Mouse (Mus musculus) embryonic facial prominence, embryonic 11.5 days (tissue): Measurements from ENCODE around the gene Pinlyp. TPM values are rescaled to one million over a fixed set of nuclear protein-coding genes. Genes with fewer than 3 reads are reported as not detected.
A peak's percentile ranks its signal among the peaks of the same experiment; 100 is the strongest.

Experiments used
- ATAC-seq: fragments of 200-750 bp; cut with Nextera tagmentation; replicated peaks from 2 replicates; pipeline ENCODE4 v1.8.0; 2017; ENCODE audit warnings: low read depth; ENCODE audit not compliant: insufficient number of reproducible peaks, low FRiP score, low TSS enrichment
- DNase-seq: peaks from one replicate; pipeline ENCODE4 v3.0.0-alpha.2; 2015; ENCODE audit warnings: low spot score
- H3K27ac ChIP-seq: fragments of 300-500 bp; sonication (generic); replicated peaks from 2 replicates; pipeline ENCODE4 v1.5.1; 2014; ENCODE audit warnings: mild to moderate bottlenecking, low read depth, low read length, control low read depth
- H3K27me3 ChIP-seq: fragments of 300-500 bp; sonication (generic); 2 replicates; pipeline ENCODE4 v1.6.1; 2014; ENCODE audit warnings: mild to moderate bottlenecking, low read length, moderate library complexity, mixed read lengths; ENCODE audit not compliant: control insufficient read depth, insufficient read depth
- H3K36me3 ChIP-seq: fragments of 300-500 bp; sonication (generic); replicated peaks from 2 replicates; pipeline ENCODE4 v1.6.1; 2014; ENCODE audit warnings: low read depth, mild to moderate bottlenecking, low read length, moderate library complexity, mixed read lengths; ENCODE audit not compliant: control insufficient read depth, insufficient read depth
- H3K4me1 ChIP-seq: fragments of 300-500 bp; sonication (generic); 2 replicates; pipeline ENCODE4 v1.6.1; 2014; ENCODE audit warnings: low read length, mixed read lengths; ENCODE audit not compliant: control insufficient read depth, insufficient read depth
- H3K4me2 ChIP-seq: fragments of 300-500 bp; sonication (generic); 2 replicates; pipeline ENCODE4 v1.6.1; 2014; ENCODE audit warnings: low read depth, mild to moderate bottlenecking, control low read depth, low read length, moderate library complexity
- H3K4me3 ChIP-seq: fragments of 300-500 bp; sonication (generic); 2 replicates; pipeline ENCODE4 v1.5.1; 2014; ENCODE audit warnings: low read depth, low read length, control low read depth
- H3K9ac ChIP-seq: fragments of 300-500 bp; sonication (generic); replicated peaks from 2 replicates; pipeline ENCODE4 v1.6.1; 2014; ENCODE audit warnings: mild to moderate bottlenecking, control low read depth, low read length
- H3K9me3 ChIP-seq: fragments of 300-500 bp; sonication (generic); replicated peaks from 2 replicates; pipeline ENCODE4 v1.6.1; 2016; ENCODE audit warnings: mild to moderate bottlenecking, low read length, inconsistent platforms, mixed read lengths; ENCODE audit not compliant: control insufficient read depth
- WGBS: fragments of 180-500 bp; shearing (Covaris S2); extraction: QIAGEN DNeasy Blood & Tissue Kit; methylation state at CpG from one replicate; pipeline ENCODE4 v1.1.7; 2014; 5-methylcytosine and 5-hydroxymethylcytosine counted together
- polyA plus RNA-seq: library from polyadenylated mRNA; unstranded; fragments of >200 nt; fragmentation: Nextera tagmentation; extraction: Ambion mirVana; gene quantifications from 2 replicates; pipeline ENCODE4 v1.2.1, GENCODE M21; 2014

The Pinlyp gene
- polyA plus RNA-seq, 1 experiment from 2014 or later, result not detected

DNA sequence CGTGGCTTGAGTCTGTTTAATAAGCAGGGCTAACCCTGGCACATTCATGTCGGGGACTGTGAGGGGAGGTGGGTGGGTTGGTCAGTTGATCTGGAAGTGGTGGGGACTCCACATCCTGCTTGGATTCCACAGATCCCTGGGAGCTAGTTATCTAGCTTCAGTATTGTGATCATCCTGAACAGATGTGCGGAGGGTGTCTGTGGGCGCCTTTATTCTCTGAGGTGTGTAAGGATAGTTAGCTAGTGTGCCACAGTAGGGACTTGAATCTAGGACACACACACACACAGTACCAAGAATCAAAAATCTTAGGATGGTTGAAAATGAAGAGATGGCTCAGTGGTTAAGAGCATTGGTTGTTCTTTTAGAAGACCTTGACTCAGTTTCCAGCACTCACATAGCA lies 22.6 kb upstream of the Pinlyp start:
- ATAC-seq, result no peak
- H3K4me3 ChIP-seq, result no peak overlapping the region
- H3K27ac ChIP-seq, result no peak overlapping the region
- DNase-seq, result no peak
- no peak overlapping the region for H3K4me2 ChIP-seq
- H3K36me3 ChIP-seq, result peaks cover 18% of the 10 kb centered on the region
- WGBS, result 92% methylated on average over 4 of the region's 4 CpGs
- no peaks in the 10 kb centered on the region for H3K9me3 ChIP-seq
- no peak overlapping the region for H3K9ac ChIP-seq
- H3K4me1 ChIP-seq, result no peaks in the 10 kb centered on the region
- no peaks in the 10 kb centered on the region for H3K27me3 ChIP-seq

DNA sequence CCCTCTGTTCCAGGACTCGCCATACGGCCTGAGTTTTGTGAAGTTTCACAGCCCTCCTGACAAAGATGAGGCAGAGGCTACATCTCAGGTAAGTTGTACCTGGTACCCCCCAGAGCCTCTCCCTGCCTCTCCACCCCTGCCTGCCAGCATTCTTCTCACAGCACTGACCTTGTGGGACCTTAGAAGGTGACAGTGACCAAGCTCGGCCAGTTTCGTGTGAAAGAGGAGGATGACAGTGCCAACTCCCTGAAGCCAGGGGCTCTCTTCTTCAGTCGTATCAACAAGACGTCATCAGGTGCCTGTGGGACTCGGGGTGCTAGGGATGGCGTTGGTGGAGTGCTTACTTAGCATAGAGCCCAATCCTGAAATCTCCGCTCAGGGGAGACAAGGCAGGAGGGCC lies 20.3 kb upstream of the Pinlyp start:
- Histone ChIP-seq H3K36me3 (peaks cover 15% of the 10 kb centered on the region), H3K4me3 (no peak overlapping the region), H3K9ac (no peak overlapping the region), H3K9me3 (no peaks in the 10 kb centered on the region), H3K27me3 (no peaks in the 10 kb centered on the region), H3K4me2 (no peak overlapping the region), H3K4me1 (no peaks in the 10 kb centered on the region), H3K27ac (no peak overlapping the region)
- ATAC-seq (no peak), DNase-seq (no peak)
- WGBS, result 89% methylated on average over 9 of the region's 9 CpGs

GRCm38 (mm10) chr7:24565627-24566026 lies 19.7 kb upstream of the Pinlyp start:
- no peak overlapping the region for H3K4me3 ChIP-seq
- DNase-seq (no peak), ATAC-seq (no peak)
- 95% methylated on average over 11 of the region's 11 CpGs for WGBS
- H3K36me3 ChIP-seq, result peaks cover 14% of the 10 kb centered on the region
- H3K4me1 ChIP-seq, result no peaks in the 10 kb centered on the region
- no peaks in the 10 kb centered on the region for H3K27me3 ChIP-seq
- H3K27ac ChIP-seq, result no peak overlapping the region
- H3K9ac ChIP-seq, result no peak overlapping the region
- no peak overlapping the region for H3K4me2 ChIP-seq
- no peaks in the 10 kb centered on the region for H3K9me3 ChIP-seq

DNA sequence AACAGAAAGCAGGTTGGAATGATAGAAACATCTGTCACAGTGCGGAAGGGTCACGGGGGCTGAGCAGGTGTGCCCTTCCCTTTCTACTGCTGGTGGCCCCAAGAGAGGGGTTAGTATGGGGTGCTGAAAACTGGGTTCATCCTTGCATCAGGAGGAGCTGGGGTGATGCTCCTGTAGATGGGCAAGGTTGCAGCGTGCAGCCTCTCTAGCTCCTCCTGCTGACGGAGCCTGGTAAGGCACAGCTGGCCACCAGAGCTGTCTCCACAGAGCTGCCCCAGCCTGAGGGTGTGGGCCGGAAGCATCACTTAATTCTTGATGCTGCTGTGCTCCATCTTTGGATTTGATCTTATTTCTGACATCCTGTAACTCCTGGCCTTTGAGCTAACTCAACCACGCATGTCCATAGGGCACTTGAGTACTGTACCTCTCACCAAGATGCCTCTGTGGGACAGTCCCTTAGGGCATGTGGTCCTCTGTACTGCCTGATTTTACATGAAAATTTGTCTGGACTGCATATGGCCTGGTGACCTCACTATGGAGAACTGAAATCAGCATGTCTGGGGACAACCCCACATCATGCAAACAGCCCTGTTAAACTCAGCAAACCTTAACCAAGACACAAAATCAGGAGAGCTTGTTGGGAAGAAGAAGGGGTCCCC lies 18.8 kb upstream of the Pinlyp start:
- no peak overlapping the region for H3K4me3 ChIP-seq
- peaks cover 11% of the 10 kb centered on the region for H3K36me3 ChIP-seq
- H3K27ac ChIP-seq, result no peak overlapping the region
- ATAC-seq (no peak), DNase-seq (peak; percentile 73)
- H3K27me3 ChIP-seq, result no peaks in the 10 kb centered on the region
- H3K4me1 ChIP-seq, result no peaks in the 10 kb centered on the region
- no peak overlapping the region for H3K9ac ChIP-seq
- 70% methylated on average over 6 of the region's 6 CpGs for WGBS
- H3K9me3 ChIP-seq, result no peaks in the 10 kb centered on the region
- no peak overlapping the region for H3K4me2 ChIP-seq

- no peak overlapping the region for H3K27ac ChIP-seq
- no peak overlapping the region for H3K4me3 ChIP-seq
- ATAC-seq (no peak), DNase-seq (no peak)
- no peak overlapping the region for H3K9ac ChIP-seq
- 91% methylated on average over 4 of the region's 4 CpGs for WGBS
- peaks cover 13% of the 10 kb centered on the region for H3K36me3 ChIP-seq
- no peak overlapping the region for H3K4me2 ChIP-seq
- no peaks in the 10 kb centered on the region for H3K4me1 ChIP-seq
- H3K9me3 ChIP-seq, result no peaks in the 10 kb centered on the region
- H3K27me3 ChIP-seq, result no peaks in the 10 kb centered on the region
These were observed 17.9 kb upstream of the Pinlyp start for GRCm38 (mm10) chr7:24563837-24564206.

DNA sequence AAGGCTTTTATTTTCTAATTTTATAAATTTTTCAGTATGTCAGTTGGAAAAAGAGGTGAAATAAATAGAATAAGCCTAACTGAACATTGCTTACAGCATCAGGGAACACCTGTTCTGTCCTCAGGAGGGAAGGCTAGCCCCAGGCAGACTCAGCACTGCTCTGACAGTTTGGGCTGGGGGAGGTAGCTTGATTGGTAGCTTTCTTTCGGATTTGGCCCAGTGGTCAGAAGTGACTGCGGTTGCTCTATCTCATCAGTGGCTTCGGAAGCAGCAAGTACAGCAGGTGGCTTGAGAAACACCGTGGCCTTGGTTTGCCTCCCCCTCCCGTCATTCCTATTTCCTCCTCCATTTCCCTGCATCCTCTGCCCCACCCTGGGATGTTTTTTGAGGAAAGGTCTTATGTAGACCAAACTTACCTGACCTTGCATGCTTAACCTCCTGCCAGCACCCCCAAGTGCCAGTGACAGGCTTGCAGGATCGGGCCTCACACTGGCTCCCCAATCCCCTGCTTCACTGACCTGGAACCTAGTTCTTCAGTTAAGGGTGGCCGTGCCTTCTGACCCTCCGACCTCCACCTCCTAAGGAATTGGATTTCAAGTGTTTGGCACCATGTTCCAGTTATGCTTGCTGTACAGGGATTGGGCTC lies 17.4 kb upstream of the Pinlyp start:
- H3K9ac ChIP-seq, result no peak overlapping the region
- no peaks in the 10 kb centered on the region for H3K27me3 ChIP-seq
- no peak for ATAC-seq
- no peaks in the 10 kb centered on the region for H3K4me1 ChIP-seq
- H3K9me3 ChIP-seq, result no peaks in the 10 kb centered on the region
- WGBS, result 92% methylated on average over 8 of the region's 8 CpGs
- no peak overlapping the region for H3K27ac ChIP-seq
- DNase-seq, result no peak
- H3K4me2 ChIP-seq, result no peak overlapping the region
- H3K36me3 ChIP-seq, result peaks cover 11% of the 10 kb centered on the region
- no peak overlapping the region for H3K4me3 ChIP-seq

DNA sequence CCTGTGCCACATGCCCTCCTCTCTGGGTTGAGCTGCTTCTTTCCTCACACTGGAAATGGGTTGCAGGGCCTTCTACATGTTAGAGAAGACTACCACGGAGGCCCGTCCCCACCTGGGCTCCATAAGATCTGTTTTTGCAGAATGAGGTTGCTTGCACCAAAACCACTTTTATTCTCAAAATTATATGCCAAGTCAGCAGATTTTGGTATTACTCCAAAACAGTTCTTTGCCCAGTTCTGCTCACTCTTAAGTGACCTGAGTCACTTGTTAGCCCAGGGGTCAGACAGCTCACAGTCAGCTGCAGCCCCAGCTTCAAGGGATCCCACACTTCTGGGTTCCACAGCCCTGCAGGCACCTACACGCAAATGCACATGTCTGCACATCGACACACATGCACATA lies 15.5 kb upstream of the Pinlyp start:
- 87% methylated on average over 4 of the region's 4 CpGs for WGBS
- no peak overlapping the region for H3K4me2 ChIP-seq
- DNase-seq, result no peak

DNA sequence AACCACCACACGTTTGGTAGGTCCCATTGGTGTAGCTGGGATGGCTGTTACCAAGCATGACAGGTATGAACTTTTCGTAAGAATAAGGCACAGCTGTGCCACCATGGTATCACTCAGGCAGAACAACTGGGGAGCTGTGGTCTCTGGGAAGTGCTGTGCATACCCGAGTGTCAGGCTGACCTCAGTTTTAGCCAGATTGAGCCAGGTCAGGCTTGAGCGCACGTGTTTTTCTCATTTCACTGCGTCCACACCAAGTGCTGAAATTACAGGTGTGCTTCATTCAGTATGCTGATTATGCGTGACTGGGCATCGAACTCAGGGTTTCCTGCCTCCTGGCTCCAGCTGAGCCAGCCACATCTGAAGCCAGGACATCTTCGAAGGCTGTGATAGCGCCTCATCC lies 9.9 kb upstream of the Pinlyp start:
- WGBS, result 85% methylated on average over 10 of the region's 10 CpGs
- Histone ChIP-seq H3K4me2 (no peak overlapping the region), H3K36me3 (peaks cover 6% of the 10 kb centered on the region; the same call in 1 of the 2 replicates), H3K4me3 (no peak overlapping the region), H3K9me3 (no peaks in the 10 kb centered on the region), H3K27ac (no peak overlapping the region), H3K4me1 (no peaks in the 10 kb centered on the region), H3K27me3 (no peaks in the 10 kb centered on the region), H3K9ac (no peak overlapping the region)
- DNase-seq (no peak), ATAC-seq (no peak)

More for the DNA sequence above, 15.5 kb upstream of the Pinlyp start:
- Histone ChIP-seq H3K4me1 (no peaks in the 10 kb centered on the region), H3K27me3 (no peaks in the 10 kb centered on the region), H3K36me3 (peaks cover 2% of the 10 kb centered on the region), H3K9me3 (no peaks in the 10 kb centered on the region), H3K9ac (no peak overlapping the region), H3K27ac (no peak overlapping the region), H3K4me3 (no peak overlapping the region)
- no peak for ATAC-seq
